In genomic region chr14:34614551-34614950, GRCm38 (mm10) we compare ENCODE assay signal across 10 mouse cellular contexts. TPM values are rescaled to one million over a fixed set of nuclear protein-coding genes. Genes with fewer than 3 reads are reported as not detected.
DNase-seq lines count a peak whose midpoint lies in the region; ATAC-seq and TF ChIP-seq lines count a peak whose summit lies in the region.
"Had no signal": no experiment of that assay in that cellular context is flagged by ENCODE, and none has a peak within 500 bp of the region (broad histone marks: within the 10 kb centered on the region; RNA-seq: fewer than 3 reads in every experiment).

No protein-coding gene starts in this region.

- no peak overlapping the region for H3K27ac ChIP-seq in kidney, postnatal 0 days
- H3K27ac ChIP-seq in embryonic facial prominence, embryonic 13.5 days = no peak overlapping the region
- no peak overlapping the region for H3K27ac ChIP-seq in intestine, embryonic 14.5 days (ENCODE audit: low read depth)
- H3K27ac ChIP-seq in midbrain, embryonic 16.5 days (ENCODE audit: low read length) = no peak overlapping the region

- no peak for ATAC-seq in kidney, postnatal 0 days (replicated peaks; ENCODE audit: low FRiP score, low read depth)
- no peak for ATAC-seq in embryonic facial prominence, embryonic 13.5 days (ENCODE audit: insufficient number of reproducible peaks, insufficient read depth, low FRiP score, low TSS enrichment, low read depth)
- ATAC-seq in intestine, embryonic 14.5 days (replicated peaks; ENCODE audit: low FRiP score, low TSS enrichment, low read depth) = no peak
- ATAC-seq in midbrain, embryonic 16.5 days = no peak

- H3K4me1 ChIP-seq in kidney, postnatal 0 days (replicated peaks; ENCODE audit: insufficient read depth, low read length) = no peaks in the 10 kb centered on the region
- peaks cover 7% of the 10 kb centered on the region; the same call in 1 of the 2 replicates for H3K4me1 ChIP-seq in embryonic facial prominence, embryonic 13.5 days
- no peaks in the 10 kb centered on the region; the same call in 1 of the 2 replicates for H3K4me1 ChIP-seq in intestine, embryonic 14.5 days (replicated peaks; ENCODE audit: control insufficient read depth, insufficient read depth, low read length)
- H3K4me1 ChIP-seq in midbrain, embryonic 16.5 days (ENCODE audit: control insufficient read depth, insufficient read depth, low read length) = peaks cover 2% of the 10 kb centered on the region; the same call in 1 of the 2 replicates

- TF ChIP-seq CTCF in kidney, postnatal 0 days (IDR thresholded peaks at IDR 0.05; ENCODE audit: low read depth) = no peak

- H3K36me3 ChIP-seq in kidney, postnatal 0 days (ENCODE audit: insufficient read depth, low read length) = no peaks in the 10 kb centered on the region
- no peaks in the 10 kb centered on the region for H3K36me3 ChIP-seq in embryonic facial prominence, embryonic 13.5 days
- H3K36me3 ChIP-seq in intestine, embryonic 14.5 days (ENCODE audit: control insufficient read depth, insufficient read depth, low read length) = no peaks in the 10 kb centered on the region
- no peaks in the 10 kb centered on the region for H3K36me3 ChIP-seq in midbrain, embryonic 16.5 days (ENCODE audit: control insufficient read depth, insufficient read depth, low read length)

- no peak for DNase-seq in kidney, postnatal 0 days (ENCODE audit: low spot score)
- DNase-seq in kidney, postnatal 36 days = no peak
- no peak for DNase-seq in intestine, embryonic 14.5 days (ENCODE audit: low spot score)
- DNase-seq in adrenal gland, adult 18-20 months (ENCODE audit: low spot score in 2 of 2) = no peak
- DNase-seq in gastrocnemius, postnatal 25 days = no peak
- DNase-seq in right cerebral cortex, adult 18-20 months = no peak
- DNase-seq: gastrocnemius, postnatal 14 days had no signal

- H3K9me3 ChIP-seq in kidney, postnatal 0 days (replicated peaks; ENCODE audit: low read length) = no peaks in the 10 kb centered on the region
- H3K9me3 ChIP-seq in embryonic facial prominence, embryonic 13.5 days = no peaks in the 10 kb centered on the region
- no peaks in the 10 kb centered on the region for H3K9me3 ChIP-seq in intestine, embryonic 14.5 days (ENCODE audit: control insufficient read depth, low read length)
- no peaks in the 10 kb centered on the region for H3K9me3 ChIP-seq in midbrain, embryonic 16.5 days (replicated peaks; ENCODE audit: control insufficient read depth, low read length, poor library complexity, severe bottlenecking)

- no peaks in the 10 kb centered on the region for H3K27me3 ChIP-seq in kidney, postnatal 0 days (ENCODE audit: insufficient read depth, low read length)
- peaks cover 46% of the 10 kb centered on the region for H3K27me3 ChIP-seq in embryonic facial prominence, embryonic 13.5 days
- H3K27me3 ChIP-seq in intestine, embryonic 14.5 days (replicated peaks; ENCODE audit: control insufficient read depth, insufficient read depth, low read length) = 0 out of 2 replicates have a peak, but pooled peaks cover 11% of the 10 kb centered on the region
- H3K27me3 ChIP-seq in midbrain, embryonic 16.5 days (ENCODE audit: control insufficient read depth, insufficient read depth, low read depth, low read length) = peaks cover 12% of the 10 kb centered on the region; the same call in 1 of the 2 replicates

- peak overlapping the region; percentile 22 for H3K4me3 ChIP-seq in kidney, postnatal 0 days (replicated peaks; ENCODE audit: low read depth, low read length)
- H3K4me3 ChIP-seq in embryonic facial prominence, embryonic 13.5 days = peak overlapping the region; percentile 17
- H3K4me3 ChIP-seq in intestine, embryonic 14.5 days (ENCODE audit: low read depth, low read length) = peak overlapping the region; percentile 10; the same call in 1 of the 2 replicates
- peak overlapping the region; percentile 20 for H3K4me3 ChIP-seq in midbrain, embryonic 16.5 days (ENCODE audit: low read depth, low read length)

- no peak overlapping the region for H3K9ac ChIP-seq in kidney, postnatal 0 days (ENCODE audit: low read depth, low read length)
- no peak overlapping the region for H3K9ac ChIP-seq in embryonic facial prominence, embryonic 13.5 days
- H3K9ac ChIP-seq in intestine, embryonic 14.5 days (ENCODE audit: low read length) = no peak overlapping the region
- no peak overlapping the region for H3K9ac ChIP-seq in midbrain, embryonic 16.5 days (ENCODE audit: low read depth, low read length)

- peak overlapping the region; percentile 52 for H3K4me2 ChIP-seq in kidney, postnatal 0 days (ENCODE audit: low read length)
- H3K4me2 ChIP-seq in embryonic facial prominence, embryonic 13.5 days = peak overlapping the region; percentile 50
- H3K4me2 ChIP-seq in intestine, embryonic 14.5 days (ENCODE audit: low read length) = peak overlapping the region; percentile 42
- H3K4me2 ChIP-seq in midbrain, embryonic 16.5 days (ENCODE audit: low read length) = peak overlapping the region; percentile 38

- WGBS in kidney, postnatal 0 days = 15% methylated on average over 15 of the region's 15 CpGs
- 6% methylated on average over 15 of the region's 15 CpGs for WGBS in embryonic facial prominence, embryonic 13.5 days
- 17% methylated on average over 15 of the region's 15 CpGs for WGBS in intestine, embryonic 14.5 days
- WGBS in midbrain, embryonic 16.5 days = 7% methylated on average over 15 of the region's 15 CpGs

RNA-seq across cellular contexts. Expression of gene Opn4, which starts 14.6 kb away (rescaled TPM):
- 0.22 and 0.31 TPM in 2 replicates for polyA plus RNA-seq in kidney, postnatal 0 days (2015; fragmentation: Nextera tagmentation; extraction: Ambion mirVana)
- polyA plus RNA-seq in embryonic facial prominence, embryonic 13.5 days (2015; fragmentation: Nextera tagmentation; extraction: Ambion mirVana) = not detected in 2 replicates
- not detected in 2 replicates for polyA plus RNA-seq in intestine, embryonic 14.5 days (2014; fragmentation: Nextera tagmentation; extraction: Ambion mirVana)
- polyA plus RNA-seq in midbrain, embryonic 16.5 days (2015; fragmentation: Nextera tagmentation; extraction: Ambion mirVana) = not detected in 2 replicates
- not detected for total RNA-seq in adrenal gland, adult 18-20 months (2021)
- not detected for total RNA-seq in gastrocnemius, postnatal 25 days (2021)
- total RNA-seq: gastrocnemius, postnatal 14 days; MEL had no signal

RNA-seq across cellular contexts. Expression of gene Ldb3, which starts 26.1 kb away (rescaled TPM):
- polyA plus RNA-seq in kidney, postnatal 0 days (2015; fragmentation: Nextera tagmentation; extraction: Ambion mirVana) = 0.50 and 0.51 TPM in 2 replicates
- 0.76 and 1.5 TPM in 2 replicates for polyA plus RNA-seq in embryonic facial prominence, embryonic 13.5 days (2015; fragmentation: Nextera tagmentation; extraction: Ambion mirVana)
- polyA plus RNA-seq in intestine, embryonic 14.5 days (2014; fragmentation: Nextera tagmentation; extraction: Ambion mirVana) = 1.6 and 2.0 TPM in 2 replicates
- 0.71 and 0.99 TPM in 2 replicates for polyA plus RNA-seq in midbrain, embryonic 16.5 days (2015; fragmentation: Nextera tagmentation; extraction: Ambion mirVana)
- 1 to 10 TPM in 1 of 2 experiments, under 1 TPM in 1; 0.46 to 2.6 TPM for total RNA-seq in adrenal gland, adult 18-20 months (2021)
- total RNA-seq in gastrocnemius, postnatal 25 days (2021) = 1,000 to 10,000 TPM; 2,264 to 2,912 TPM
- total RNA-seq: MEL had no signal

RNA-seq across cellular contexts. Expression of gene Wapl, which starts 59.2 kb away (rescaled TPM):
- polyA plus RNA-seq in kidney, postnatal 0 days (2015; fragmentation: Nextera tagmentation; extraction: Ambion mirVana) = 23.7 and 25.0 TPM in 2 replicates
- polyA plus RNA-seq in embryonic facial prominence, embryonic 13.5 days (2015; fragmentation: Nextera tagmentation; extraction: Ambion mirVana) = 29.9 and 30.5 TPM in 2 replicates
- polyA plus RNA-seq in intestine, embryonic 14.5 days (2014; fragmentation: Nextera tagmentation; extraction: Ambion mirVana) = 29.4 and 29.7 TPM in 2 replicates
- 10.8 and 12.6 TPM in 2 replicates for polyA plus RNA-seq in midbrain, embryonic 16.5 days (2015; fragmentation: Nextera tagmentation; extraction: Ambion mirVana)
- total RNA-seq in adrenal gland, adult 18-20 months (2021) = 10 to 100 TPM; 72.4 to 90.5 TPM
- 10 to 100 TPM; 31.4 to 32.3 TPM for total RNA-seq in gastrocnemius, postnatal 25 days (2021)
